Mouse (Mus musculus) midbrain, postnatal 0 days (tissue): Measurements from ENCODE around the gene Emc1. TPM values are rescaled to one million over a fixed set of nuclear protein-coding genes. Genes with fewer than 3 reads are reported as not detected.

Experiments
- ATAC-seq: fragments of 200-750 bp; cut with Nextera tagmentation; 2 replicates; pipeline ENCODE4 v1.8.0; 2017; ENCODE audit warnings: moderate number of reproducible peaks, mild to moderate bottlenecking, moderate TSS enrichment, moderate library complexity; ENCODE audit not compliant: low FRiP score
- DNase-seq: peaks from one replicate; pipeline ENCODE4 v3.0.0-alpha.2; 2015; ENCODE audit warnings: low spot score
- H3K27ac ChIP-seq: fragments of 300-500 bp; sonication (generic); 2 replicates; pipeline ENCODE4 v1.5.1; 2014; ENCODE audit warnings: low read depth, mild to moderate bottlenecking, low read length, mixed read lengths
- H3K27me3 ChIP-seq: fragments of 300-500 bp; sonication (generic); 2 replicates; pipeline ENCODE4 v1.6.1; 2014; ENCODE audit warnings: low read length, control low read depth, mixed read lengths; ENCODE audit not compliant: insufficient read depth
- H3K36me3 ChIP-seq: fragments of 300-500 bp; sonication (generic); 2 replicates; pipeline ENCODE4 v1.6.1; 2014; ENCODE audit warnings: low read length, control low read depth, mixed read lengths; ENCODE audit not compliant: insufficient read depth
- H3K4me1 ChIP-seq: fragments of 300-500 bp; sonication (generic); 2 replicates; pipeline ENCODE4 v1.6.1; 2014; ENCODE audit warnings: mild to moderate bottlenecking, control low read depth, antibody characterized with exemption, low read length, mixed read lengths; ENCODE audit not compliant: insufficient read depth
- H3K4me2 ChIP-seq: fragments of 300-500 bp; sonication (generic); 2 replicates; pipeline ENCODE4 v1.6.1; 2014; ENCODE audit warnings: low read depth, mild to moderate bottlenecking, low read length, mixed read lengths; ENCODE audit not compliant: poor library complexity, severe bottlenecking
- H3K4me3 ChIP-seq: fragments of 300-500 bp; sonication (generic); 2 replicates; pipeline ENCODE4 v1.5.1; 2014; ENCODE audit warnings: low read depth, mild to moderate bottlenecking, low read length, moderate library complexity
- H3K9ac ChIP-seq: fragments of 300-500 bp; sonication (generic); replicated peaks from 2 replicates; pipeline ENCODE4 v1.6.1; 2014; ENCODE audit warnings: mild to moderate bottlenecking, low read length, moderate library complexity, mixed read lengths; ENCODE audit not compliant: poor library complexity, severe bottlenecking
- H3K9me3 ChIP-seq: fragments of 300-500 bp; sonication (generic); 2 replicates; pipeline ENCODE4 v1.6.1; 2016; ENCODE audit warnings: low read length, control low read depth
- CTCF ChIP-seq: IDR thresholded peaks from 2 replicates; pipeline ENCODE4 v1.5.1; 2016; ENCODE audit warnings: antibody characterized with exemption, mild to moderate bottlenecking
- WGBS: fragments of 180-500 bp; shearing (Covaris S2); extraction: QIAGEN DNeasy Blood & Tissue Kit; methylation state at CpG from one replicate; pipeline ENCODE4 v1.1.7; 2014; 5-methylcytosine and 5-hydroxymethylcytosine counted together
- polyA plus RNA-seq: library from polyadenylated mRNA; unstranded; fragments of >200 nt; fragmentation: Nextera tagmentation; extraction: Ambion mirVana; gene quantifications from 2 replicates; pipeline ENCODE4 v1.2.1, GENCODE M21; 2015
- total RNA-seq: library from RNA; depleted of rRNA; stranded (reverse); fragments of >200 nt; gene quantifications from 2 replicates; pipeline ENCODE4 v1.2.3, GENCODE M21; 2014

The Emc1 gene
- total and polyA plus RNA-seq, 2 experiments from 2014 or later, result 50.3 to 78.3 TPM

DNA sequence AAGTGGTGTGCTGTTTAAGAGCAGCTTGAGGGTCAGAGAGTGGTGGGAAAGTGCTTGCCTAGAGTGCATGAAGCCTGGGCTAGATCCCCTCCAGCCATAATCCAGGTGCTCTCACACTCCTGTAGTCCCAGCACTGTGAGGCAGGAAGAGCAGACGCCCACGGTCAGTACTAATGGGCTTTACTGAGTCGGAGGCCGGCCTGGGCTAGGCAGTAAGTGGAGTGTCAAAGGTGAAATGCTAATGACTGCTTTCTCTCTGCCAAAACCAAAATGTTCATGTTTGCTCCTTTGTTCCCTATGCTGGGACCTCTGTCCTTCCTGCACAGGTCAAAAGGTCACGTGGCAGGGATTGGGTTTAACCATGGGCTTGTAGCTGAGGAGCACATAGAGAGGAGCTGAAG, 48.1 kb downstream of the Emc1 start:
- WGBS, result 96% methylated on average over 5 of the region's 5 CpGs
- Histone ChIP-seq H3K9ac (no peak overlapping the region), H3K4me2 (no peak overlapping the region), H3K4me3 (no peak overlapping the region), H3K9me3 (no peaks in the 10 kb centered on the region), H3K36me3 (peaks cover 78% of the 10 kb centered on the region), H3K27me3 (no peaks in the 10 kb centered on the region), H3K27ac (no peak overlapping the region), H3K4me1 (no peaks in the 10 kb centered on the region)
- TF ChIP-seq CTCF, result no peak
- DNase-seq, result no peak
- no peak for ATAC-seq

DNA sequence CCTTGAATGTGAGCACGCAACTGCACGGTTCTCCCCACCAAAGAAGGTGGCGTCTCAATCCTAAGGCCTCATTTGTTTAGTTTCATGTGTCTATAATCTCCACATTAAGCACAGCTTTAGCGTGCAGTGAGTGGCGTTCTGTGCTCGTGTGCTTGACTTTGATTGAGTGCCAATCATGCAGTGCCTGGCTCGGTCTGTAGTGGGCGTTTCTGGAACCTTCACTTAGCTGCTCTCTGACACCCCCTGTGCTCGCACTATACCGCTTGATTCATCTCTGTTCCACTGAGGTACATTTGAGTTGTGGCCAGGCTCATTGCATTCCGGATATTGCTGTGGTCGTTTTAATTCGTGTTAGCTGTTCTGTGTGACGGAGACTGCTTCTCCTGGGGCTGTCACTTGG, 50.8 kb downstream of the Emc1 start:
- no peak for TF ChIP-seq CTCF
- no peak overlapping the region for H3K27ac ChIP-seq
- no peak overlapping the region for H3K4me3 ChIP-seq
- WGBS, result 83% methylated on average over 14 of the region's 14 CpGs
- no peaks in the 10 kb centered on the region for H3K4me1 ChIP-seq
- H3K9ac ChIP-seq, result no peak overlapping the region
- H3K36me3 ChIP-seq, result peaks cover 77% of the 10 kb centered on the region
- no peaks in the 10 kb centered on the region for H3K9me3 ChIP-seq
- ATAC-seq (no peak), DNase-seq (no peak)
- no peaks in the 10 kb centered on the region for H3K27me3 ChIP-seq
- H3K4me2 ChIP-seq, result no peak overlapping the region

DNA sequence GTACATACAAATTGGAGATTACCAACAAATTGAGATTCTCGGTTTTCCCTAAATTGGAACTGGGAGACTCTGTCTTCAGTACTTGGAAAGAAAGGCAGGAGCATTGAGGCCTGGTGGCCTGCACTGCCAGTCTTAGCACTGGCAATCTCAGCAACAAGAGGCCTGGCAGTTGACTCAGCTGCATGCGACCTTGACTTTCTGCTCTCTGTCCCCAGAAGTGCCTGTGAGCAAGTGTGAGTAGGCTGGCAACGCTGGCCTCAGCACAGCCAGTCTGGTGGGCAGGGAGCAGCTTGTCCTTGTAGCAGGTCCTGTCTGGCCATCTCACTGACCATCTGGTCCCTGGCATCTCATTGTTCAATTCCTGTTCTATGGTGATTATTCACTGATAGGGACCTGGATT, 59.0 kb downstream of the Emc1 start:
- TF ChIP-seq CTCF, result no peak
- ATAC-seq, result no peak

DNA sequence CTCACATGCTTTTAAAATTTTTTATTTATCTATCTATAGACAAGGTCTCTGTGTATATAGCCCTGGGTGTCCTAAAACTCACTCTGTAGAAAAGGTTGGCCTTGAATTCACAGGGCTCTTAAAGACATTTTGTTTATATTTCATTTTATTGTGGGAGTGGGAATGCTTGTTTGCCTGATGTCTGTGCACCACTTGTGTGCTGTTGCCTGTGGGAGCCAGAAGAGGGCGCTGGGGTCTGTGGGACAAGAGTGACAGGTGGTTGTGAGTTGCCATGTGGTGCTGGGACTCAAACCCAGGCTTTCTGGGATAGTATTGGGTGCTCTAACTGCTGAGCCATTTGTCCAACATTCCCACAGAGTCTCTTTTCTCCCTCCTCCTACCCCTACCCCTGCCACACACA, 65.5 kb downstream of the Emc1 start:
- whole genome bisulfite sequencing, result 58% methylated on average over 1 of the region's 1 CpGs
- Histone ChIP-seq H3K9me3 (no peaks in the 10 kb centered on the region), H3K4me1 (no peaks in the 10 kb centered on the region), H3K27me3 (no peaks in the 10 kb centered on the region), H3K36me3 (peaks cover 96% of the 10 kb centered on the region), H3K27ac (no peak overlapping the region), H3K4me2 (no peak overlapping the region), H3K4me3 (no peak overlapping the region), H3K9ac (no peak overlapping the region)
- DNase-seq (no peak), ATAC-seq (no peak)
- no peak; the same call in 1 of the 2 replicates for TF ChIP-seq CTCF

More for the DNA sequence above, 59.0 kb downstream of the Emc1 start:
- H3K4me2 ChIP-seq, result no peak overlapping the region
- no peaks in the 10 kb centered on the region for H3K27me3 ChIP-seq
- no peak for DNase-seq
- 92% methylated on average over 3 of the region's 3 CpGs for WGBS
- no peak overlapping the region for H3K27ac ChIP-seq
- H3K4me1 ChIP-seq, result no peaks in the 10 kb centered on the region
- H3K36me3 ChIP-seq, result peaks cover 96% of the 10 kb centered on the region
- H3K9ac ChIP-seq, result no peak overlapping the region
- no peak overlapping the region for H3K4me3 ChIP-seq
- H3K9me3 ChIP-seq, result no peaks in the 10 kb centered on the region

DNA sequence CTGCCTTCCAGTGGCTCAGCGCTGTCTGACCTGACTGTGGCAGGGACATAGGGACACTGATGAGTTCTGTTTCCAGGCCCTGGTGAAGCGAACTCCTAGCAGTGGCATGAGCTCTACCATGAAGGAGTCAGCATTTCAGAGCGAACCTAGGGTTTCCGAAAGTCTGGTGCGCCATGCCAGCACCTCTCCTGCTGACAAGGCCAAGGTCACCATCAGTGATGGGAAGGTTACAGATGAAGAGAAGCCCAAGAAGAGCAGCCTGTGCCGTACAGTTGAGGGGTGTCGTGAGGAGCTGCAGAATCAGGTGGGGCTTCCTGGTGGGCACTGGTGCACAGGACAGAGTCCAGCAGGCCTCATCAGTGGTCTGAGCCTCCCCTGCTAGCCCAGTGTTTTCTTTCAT, 69.2 kb downstream of the Emc1 start:
- Histone ChIP-seq H3K9me3 (no peaks in the 10 kb centered on the region), H3K36me3 (peaks cover 96% of the 10 kb centered on the region), H3K27ac (no peak overlapping the region), H3K27me3 (no peaks in the 10 kb centered on the region), H3K4me3 (no peak overlapping the region), H3K9ac (no peak overlapping the region), H3K4me2 (no peak overlapping the region), H3K4me1 (no peaks in the 10 kb centered on the region)
- WGBS, result 95% methylated on average over 7 of the region's 7 CpGs
- DNase-seq (no peak), ATAC-seq (no peak)
- TF ChIP-seq CTCF, result no peak

DNA sequence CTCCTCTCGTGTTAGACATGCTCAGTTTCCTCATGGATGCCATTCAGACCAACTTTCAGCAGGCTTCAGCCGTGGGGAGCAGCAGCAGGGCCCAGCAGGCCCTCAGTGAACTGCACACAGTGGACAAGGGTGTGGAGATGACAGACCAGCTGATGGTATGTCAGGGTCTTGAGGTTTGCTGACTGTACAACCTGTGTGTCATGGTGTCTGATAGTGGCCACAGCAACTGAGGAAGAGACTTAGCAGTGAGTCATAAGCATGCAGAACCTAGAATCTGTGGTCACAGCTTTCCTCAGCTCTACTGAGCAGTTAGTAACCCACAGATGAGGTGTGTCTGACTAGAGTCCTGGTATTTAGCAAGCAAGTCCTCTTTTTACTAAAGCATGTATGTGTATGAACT, 70.0 kb downstream of the Emc1 start:
- no peak for TF ChIP-seq CTCF
- Histone ChIP-seq H3K9ac (no peak overlapping the region), H3K4me3 (no peak overlapping the region), H3K27ac (no peak overlapping the region), H3K4me2 (no peak overlapping the region), H3K4me1 (no peaks in the 10 kb centered on the region), H3K9me3 (no peaks in the 10 kb centered on the region), H3K36me3 (peaks cover 95% of the 10 kb centered on the region), H3K27me3 (no peaks in the 10 kb centered on the region)
- 90% methylated on average over 2 of the region's 2 CpGs for WGBS
- no peak for ATAC-seq
- no peak for DNase-seq
